Mouse (Mus musculus) cerebellum, adult 2 months (tissue): ENCODE results near the gene Sohlh2. TPM values are rescaled to one million over a fixed set of nuclear protein-coding genes. Genes with fewer than 3 reads are reported as not detected.

Experiments used
- DNase-seq, 2 experiments: peaks; one replicate each; pipeline ENCODE4 v3.0.0; 2021
- H3K27ac ChIP-seq: fragments of 200-500 bp; 2 replicates; pipeline ENCODE4 v1.5.1; 2012; ENCODE audit warnings: low read length, control low read depth, inconsistent platforms; ENCODE audit not compliant: insufficient read depth
- H3K27me3 ChIP-seq: fragments of 200-500 bp; 2 replicates; pipeline ENCODE4 v1.6.1; 2012; ENCODE audit warnings: inconsistent platforms, mild to moderate bottlenecking, low read length, moderate library complexity; ENCODE audit not compliant: control insufficient read depth, insufficient read depth
- H3K4me1 ChIP-seq: fragments of 200-500 bp; 2 replicates; pipeline ENCODE4 v1.6.1; 2011; ENCODE audit warnings: low read length; ENCODE audit not compliant: control insufficient read depth, insufficient read depth
- H3K4me3 ChIP-seq: fragments of 200-500 bp; replicated peaks from 2 replicates; pipeline ENCODE3; 2011; ENCODE audit warnings: mild to moderate bottlenecking, low read depth, low read length, control low read depth; ENCODE audit not compliant: insufficient read depth
- CTCF ChIP-seq: fragments of 200-500 bp; IDR thresholded peaks from 2 replicates; pipeline ENCODE4 v1.5.1; 2011; ENCODE audit warnings: low read depth, mild to moderate bottlenecking, control low read depth, low read length, moderate library complexity, borderline replicate concordance; ENCODE audit not compliant: insufficient read depth
- POLR2A ChIP-seq: fragments of 200-500 bp; IDR thresholded peaks from 2 replicates; pipeline ENCODE4 v1.6.1; 2011; ENCODE audit warnings: low read length, control low read depth, borderline replicate concordance; ENCODE audit not compliant: insufficient read depth
- WGBS: fragments of 180-500 bp; shearing (Covaris S2); methylation state at CpG from one replicate; pipeline ENCODE4 v1.1.7; 2018; 5-methylcytosine and 5-hydroxymethylcytosine counted together
- polyA plus RNA-seq: library from polyadenylated mRNA; depleted of rRNA; stranded (reverse); fragments of >200 nt; gene quantifications from 2 replicates; pipeline ENCODE4 v1.2.3, GENCODE M21; 2012; rRNA removed

Sohlh2 gene
- polyA plus RNA-seq, 1 experiment, result not detected

GRCm38 (mm10) chr3:55242422-55243055 lies 60.7 kb downstream of the Sohlh2 start:
- H3K27me3 ChIP-seq, result no peaks in the 10 kb centered on the region; the same call in 1 of the 2 replicates
- 0 out of 2 replicates have a peak, but pooled peaks cover 3% of the 10 kb centered on the region for H3K4me1 ChIP-seq
- no peak for TF ChIP-seq CTCF
- no peak for TF ChIP-seq POLR2A
- WGBS, result under 1% methylated on average over 38 of the region's 45 CpGs
- H3K4me3 ChIP-seq, result peak overlapping the region; percentile 41
- DNase-seq, result peak; percentile 47 to 51
- H3K27ac ChIP-seq, result no peak overlapping the region

GRCm38 (mm10) chr3:55243056-55243471 lies 61.2 kb downstream of the Sohlh2 start:
- H3K27me3 ChIP-seq, result no peaks in the 10 kb centered on the region; the same call in 1 of the 2 replicates
- peak in 1 of 2 experiments; percentile 6 for DNase-seq
- no peak overlapping the region for H3K27ac ChIP-seq
- H3K4me1 ChIP-seq, result peaks cover 3% of the 10 kb centered on the region; the same call in 1 of the 2 replicates
- peak overlapping the region; percentile 41 for H3K4me3 ChIP-seq
- TF ChIP-seq POLR2A (no peak), CTCF (no peak)
- 2% methylated on average over 8 of the region's 8 CpGs for WGBS

- Histone ChIP-seq H3K27ac (no peak overlapping the region), H3K27me3 (no peaks in the 10 kb centered on the region; the same call in 1 of the 2 replicates), H3K4me1 (peaks cover 12% of the 10 kb centered on the region), H3K4me3 (no peak overlapping the region)
- no peak for TF ChIP-seq POLR2A
- TF ChIP-seq CTCF, result no peak
- DNase-seq, result peak in 1 of 2 experiments; percentile 5
- 8% methylated on average over 6 of the region's 6 CpGs for WGBS
Measured at GRCm38 (mm10) chr3:55244087-55244486, 62.3 kb downstream of the Sohlh2 start.

GRCm38 (mm10) chr3:55246618-55247272 lies 64.9 kb downstream of the Sohlh2 start:
- whole genome bisulfite sequencing, result 89% methylated on average over 12 of the region's 12 CpGs
- TF ChIP-seq POLR2A, result no peak
- TF ChIP-seq CTCF, result no peak
- peaks cover 13% of the 10 kb centered on the region for H3K4me1 ChIP-seq
- H3K27ac ChIP-seq, result no peak overlapping the region
- H3K27me3 ChIP-seq, result no peaks in the 10 kb centered on the region; the same call in 1 of the 2 replicates
- DNase-seq, result no peak
- no peak overlapping the region for H3K4me3 ChIP-seq

- 14% methylated on average over 3 of the region's 3 CpGs for WGBS
Measured at GRCm38 (mm10) chr3:55248048-55248447, 66.2 kb downstream of the Sohlh2 start.

GRCm38 (mm10) chr3:55248508-55248907 lies 66.7 kb downstream of the Sohlh2 start:
- WGBS, result 3% methylated on average over 6 of the region's 6 CpGs
- DNase-seq, result peak; percentile 67 to 82
- Histone ChIP-seq H3K4me3 (no peak overlapping the region), H3K27ac (no peak overlapping the region), H3K27me3 (no peaks in the 10 kb centered on the region; the same call in 1 of the 2 replicates), H3K4me1 (peaks cover 10% of the 10 kb centered on the region)
- TF ChIP-seq CTCF, result no peak
- TF ChIP-seq POLR2A, result no peak

More at GRCm38 (mm10) chr3:55248048-55248447, 66.2 kb downstream of the Sohlh2 start:
- DNase-seq, result no peak
- Histone ChIP-seq H3K4me3 (no peak overlapping the region), H3K27me3 (no peaks in the 10 kb centered on the region; the same call in 1 of the 2 replicates), H3K4me1 (peaks cover 11% of the 10 kb centered on the region), H3K27ac (no peak overlapping the region)
- TF ChIP-seq CTCF (no peak), POLR2A (no peak)

- WGBS, result 90% methylated on average over 2 of the region's 2 CpGs
- H3K4me3 ChIP-seq, result no peak overlapping the region
- no peak overlapping the region for H3K27ac ChIP-seq
- TF ChIP-seq POLR2A (no peak), CTCF (no peak)
- no peaks in the 10 kb centered on the region; the same call in 1 of the 2 replicates for H3K27me3 ChIP-seq
- DNase-seq, result no peak
- H3K4me1 ChIP-seq, result peaks cover 10% of the 10 kb centered on the region
Measured at GRCm38 (mm10) chr3:55250631-55251030, 68.8 kb downstream of the Sohlh2 start.

Other genes starting within 250 kb of the Sohlh2 start
- 0.19 and 0.64 TPM in 2 replicates for gene Ccna1, start 126.5 kb upstream of the Sohlh2 start, polyA plus RNA-seq
- gene Spg20, start 69.9 kb upstream of the Sohlh2 start, polyA plus RNA-seq, result 30.2 and 36.0 TPM in 2 replicates
- gene Ccdc169, start 44.7 kb upstream of the Sohlh2 start, polyA plus RNA-seq, result 0.41 and 0.59 TPM in 2 replicates
- gene Dclk1, start 60.3 kb downstream of the Sohlh2 start, polyA plus RNA-seq, result 125 and 145 TPM in 2 replicates